Mouse (Mus musculus) embryonic facial prominence, embryonic 14.5 days (tissue): ENCODE data around the gene Socs5. TPM values are rescaled to one million over a fixed set of nuclear protein-coding genes. Genes with fewer than 3 reads are reported as not detected.

Experiments
- ATAC-seq: fragments of 200-750 bp; cut with Nextera tagmentation; 2 replicates; pipeline ENCODE4 v1.8.0; 2017; ENCODE audit warnings: low read depth, moderate number of reproducible peaks, moderate TSS enrichment
- DNase-seq: peaks from one replicate; pipeline ENCODE4 v3.0.0-alpha.2; 2015; ENCODE audit warnings: low spot score
- H3K27ac ChIP-seq: fragments of 300-500 bp; sonication (generic); replicated peaks from 2 replicates; pipeline ENCODE4 v1.5.1; 2014; ENCODE audit warnings: low read depth, mild to moderate bottlenecking, low read length, moderate library complexity
- H3K27me3 ChIP-seq: fragments of 300-500 bp; sonication (generic); replicated peaks from 2 replicates; pipeline ENCODE4 v1.6.1; 2014; ENCODE audit warnings: low read length; ENCODE audit not compliant: control insufficient read depth, insufficient read depth
- H3K36me3 ChIP-seq: fragments of 300-500 bp; sonication (generic); 2 replicates; pipeline ENCODE4 v1.6.1; 2014; ENCODE audit warnings: low read length, mixed read lengths; ENCODE audit not compliant: control insufficient read depth, insufficient read depth
- H3K4me1 ChIP-seq: fragments of 300-500 bp; sonication (generic); 2 replicates; pipeline ENCODE4 v1.6.1; 2014; ENCODE audit warnings: antibody characterized with exemption, low read length; ENCODE audit not compliant: control insufficient read depth, insufficient read depth
- H3K4me2 ChIP-seq: fragments of 300-500 bp; sonication (generic); 2 replicates; pipeline ENCODE4 v1.6.1; 2014; ENCODE audit warnings: low read depth, mild to moderate bottlenecking, low read length, moderate library complexity, mixed read lengths
- H3K4me3 ChIP-seq: fragments of 300-500 bp; sonication (generic); 2 replicates; pipeline ENCODE4 v1.5.1; 2014; ENCODE audit warnings: low read depth, mild to moderate bottlenecking, low read length
- H3K9ac ChIP-seq: fragments of 300-500 bp; sonication (generic); 2 replicates; pipeline ENCODE4 v1.6.1; 2014; ENCODE audit warnings: low read depth, mild to moderate bottlenecking, low read length, moderate library complexity, mixed read lengths
- H3K9me3 ChIP-seq: fragments of 300-500 bp; sonication (generic); 2 replicates; pipeline ENCODE4 v1.6.1; 2016; ENCODE audit warnings: low read length; ENCODE audit not compliant: control insufficient read depth
- WGBS: fragments of 180-500 bp; shearing (Covaris S2); extraction: QIAGEN DNeasy Blood & Tissue Kit; methylation state at CpG from one replicate; pipeline ENCODE4 v1.1.7; 2014; 5-methylcytosine and 5-hydroxymethylcytosine counted together
- polyA plus RNA-seq: library from polyadenylated mRNA; unstranded; fragments of >200 nt; fragmentation: Nextera tagmentation; extraction: Ambion mirVana; gene quantifications from 2 replicates; pipeline ENCODE4 v1.2.1, GENCODE M21; 2014

Socs5 gene
- polyA plus RNA-seq, 1 experiment from 2014 or later: 24.1 TPM

DNA sequence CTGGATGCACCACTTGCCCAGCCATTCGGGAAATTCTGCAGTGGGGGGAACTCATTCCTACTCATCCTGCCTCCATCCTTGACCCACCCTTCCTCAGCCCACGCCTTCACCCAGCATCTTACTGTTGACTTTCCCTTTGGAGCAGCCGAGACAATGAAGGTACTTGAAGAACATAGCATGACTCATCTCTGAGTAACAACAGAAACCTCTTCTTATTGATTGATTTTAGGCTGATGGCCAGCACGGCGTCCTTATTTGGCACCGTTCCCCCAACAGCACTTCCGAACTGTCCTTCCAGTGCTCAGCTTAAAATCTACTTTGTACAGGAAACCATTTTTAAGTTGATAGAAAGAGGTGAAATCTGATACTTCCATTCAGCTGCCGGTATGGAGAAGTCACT lies 4.8 kb upstream of the Socs5 start:
- 46% methylated on average over 8 of the region's 8 CpGs for WGBS
- H3K9me3 ChIP-seq: no peaks in the 10 kb centered on the region
- H3K27ac ChIP-seq: no peak overlapping the region
- no peak for ATAC-seq
- H3K4me3 ChIP-seq: no peak overlapping the region
- peaks cover 8% of the 10 kb centered on the region; the same call in 1 of the 2 replicates for H3K4me1 ChIP-seq
- peak; percentile 48 for DNase-seq
- no peaks in the 10 kb centered on the region for H3K27me3 ChIP-seq
- no peaks in the 10 kb centered on the region for H3K36me3 ChIP-seq
- no peak overlapping the region for H3K9ac ChIP-seq
- H3K4me2 ChIP-seq: no peak overlapping the region

DNA sequence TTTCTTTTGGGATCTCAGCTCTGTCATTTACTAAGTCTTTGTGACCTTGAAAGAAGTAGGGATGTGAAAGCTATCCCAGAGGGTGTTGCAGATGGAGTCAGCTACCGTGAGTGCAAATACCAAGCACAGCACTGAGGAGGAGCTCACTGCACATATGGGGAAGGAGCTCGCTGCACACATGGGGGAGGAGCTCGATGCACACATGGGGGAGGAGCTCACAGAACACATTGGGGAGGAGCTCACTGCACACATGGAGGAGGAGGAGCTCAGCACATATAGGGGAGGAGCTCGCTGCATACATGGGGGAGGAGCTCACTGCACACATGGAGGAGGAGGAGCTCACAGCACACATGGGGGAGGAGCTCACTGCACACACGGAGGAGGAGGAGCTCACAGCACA lies 4.4 kb upstream of the Socs5 start:
- no peaks in the 10 kb centered on the region for H3K9me3 ChIP-seq
- no peaks in the 10 kb centered on the region for H3K36me3 ChIP-seq
- no peak overlapping the region for H3K9ac ChIP-seq
- H3K27me3 ChIP-seq: no peaks in the 10 kb centered on the region
- no peak overlapping the region for H3K4me3 ChIP-seq
- no peak overlapping the region for H3K4me2 ChIP-seq
- ATAC-seq (no peak), DNase-seq (no peak)
- H3K27ac ChIP-seq: no peak overlapping the region
- H3K4me1 ChIP-seq: peaks cover 8% of the 10 kb centered on the region; the same call in 1 of the 2 replicates
- WGBS: 71% methylated on average over 5 of the region's 5 CpGs

DNA sequence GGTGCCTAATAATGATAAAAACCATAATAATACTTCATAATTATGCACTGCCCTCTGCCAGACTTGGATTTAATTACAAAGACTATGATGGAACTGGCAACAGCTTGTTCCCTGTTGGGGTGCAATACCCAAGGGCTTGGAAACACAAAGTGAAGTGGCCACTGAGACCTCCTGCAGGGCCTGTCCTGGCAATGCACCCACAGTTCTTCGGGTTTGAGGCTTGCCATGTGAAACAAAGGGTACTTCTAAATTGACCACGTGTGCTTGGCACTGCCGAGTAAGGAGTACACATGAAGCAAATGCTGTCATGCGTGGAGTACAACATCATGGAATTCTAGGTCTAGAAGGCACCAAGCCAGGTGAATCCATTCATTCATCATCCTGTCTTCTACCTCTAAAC lies 3.2 kb upstream of the Socs5 start:
- WGBS: 75% methylated on average over 4 of the region's 4 CpGs

DNA sequence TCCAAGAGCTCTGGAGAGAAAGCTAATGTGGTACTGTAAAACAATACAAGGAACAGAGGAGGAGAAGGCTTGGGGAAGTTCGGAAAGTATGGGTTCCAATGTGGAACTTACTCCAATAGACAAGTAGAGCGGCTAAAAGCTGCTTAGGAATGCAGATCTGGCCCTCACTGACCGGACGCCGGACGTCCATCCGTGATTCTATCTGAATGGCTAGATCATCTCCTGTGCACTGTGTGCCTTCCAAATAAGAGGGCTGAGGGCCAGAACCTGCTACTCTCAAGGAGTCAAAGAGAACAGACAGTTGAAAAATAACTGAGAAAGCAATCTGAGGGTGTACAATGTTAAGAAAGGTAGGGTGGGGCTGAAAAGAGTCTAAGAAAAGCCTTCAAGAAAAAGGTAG lies 1.5 kb upstream of the Socs5 start:
- no peaks in the 10 kb centered on the region for H3K27me3 ChIP-seq
- 85% methylated on average over 7 of the region's 7 CpGs for WGBS
- H3K4me2 ChIP-seq: peak overlapping the region; percentile 83
- no peak for ATAC-seq
- H3K4me1 ChIP-seq: peaks cover 20% of the 10 kb centered on the region
- no peak overlapping the region for H3K27ac ChIP-seq
- H3K9ac ChIP-seq: no peak overlapping the region
- H3K36me3 ChIP-seq: no peaks in the 10 kb centered on the region
- no peak for DNase-seq
- H3K9me3 ChIP-seq: no peaks in the 10 kb centered on the region
- peak overlapping the region; percentile 75 for H3K4me3 ChIP-seq

More for the DNA sequence above, 3.2 kb upstream of the Socs5 start:
- DNase-seq (no peak), ATAC-seq (no peak)
- Histone ChIP-seq H3K27ac (no peak overlapping the region), H3K4me3 (no peak overlapping the region), H3K36me3 (no peaks in the 10 kb centered on the region), H3K4me2 (no peak overlapping the region), H3K9ac (no peak overlapping the region), H3K4me1 (peaks cover 11% of the 10 kb centered on the region; the same call in 1 of the 2 replicates), H3K27me3 (no peaks in the 10 kb centered on the region), H3K9me3 (no peaks in the 10 kb centered on the region)

DNA sequence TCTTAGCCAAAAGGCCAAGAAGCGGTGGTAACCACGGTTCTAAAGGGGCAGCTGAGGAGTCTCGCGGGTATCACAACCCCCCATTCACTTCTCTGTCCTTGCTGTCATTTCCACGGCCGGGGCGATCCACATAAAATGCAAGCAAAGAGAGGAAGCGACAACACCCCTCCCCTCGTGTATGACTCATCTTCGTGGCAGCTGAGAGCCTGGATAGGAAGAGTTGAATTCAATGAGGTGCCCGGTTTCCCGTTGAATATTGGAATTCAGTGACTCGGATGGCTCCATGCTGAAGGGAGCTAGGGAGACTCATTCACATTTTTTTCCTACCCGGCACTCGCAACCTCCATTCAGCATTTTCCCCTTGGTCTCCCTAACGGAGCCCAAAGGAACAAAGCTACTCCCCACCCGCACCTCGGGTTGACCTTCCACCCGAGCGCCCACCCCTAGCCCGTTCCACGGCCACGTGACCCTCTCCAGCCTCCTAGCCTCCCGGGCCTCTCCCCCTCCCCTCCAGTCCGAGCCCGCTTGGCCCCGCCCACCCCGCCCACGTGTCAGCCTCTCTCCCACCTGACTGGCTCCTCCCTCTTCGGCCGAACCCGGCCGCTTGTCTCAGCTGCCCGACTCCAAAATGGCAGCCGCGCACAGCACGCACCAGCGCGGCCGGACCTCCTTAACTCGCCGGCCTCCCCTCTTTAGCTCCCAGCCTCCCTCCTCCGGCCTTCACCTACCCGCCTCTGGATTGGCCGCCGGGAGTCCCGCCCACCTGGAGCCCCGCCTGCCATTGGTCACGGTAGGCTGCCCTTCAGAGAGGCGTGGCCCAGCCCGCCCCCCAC lies 572 bp upstream of the Socs5 start:
- H3K9me3 ChIP-seq: no peaks in the 10 kb centered on the region
- peak overlapping the region; percentile 91 for H3K9ac ChIP-seq
- H3K27me3 ChIP-seq: no peaks in the 10 kb centered on the region
- peak overlapping the region; percentile 85 for H3K27ac ChIP-seq
- peak; percentile 100 for ATAC-seq
- peak overlapping the region; percentile 83 for H3K4me2 ChIP-seq
- peak; percentile 100 for DNase-seq
- no peaks in the 10 kb centered on the region for H3K36me3 ChIP-seq
- peak overlapping the region; percentile 75 for H3K4me3 ChIP-seq
- H3K4me1 ChIP-seq: peaks cover 20% of the 10 kb centered on the region
- 0% methylated on average over 33 of the region's 51 CpGs for WGBS

DNA sequence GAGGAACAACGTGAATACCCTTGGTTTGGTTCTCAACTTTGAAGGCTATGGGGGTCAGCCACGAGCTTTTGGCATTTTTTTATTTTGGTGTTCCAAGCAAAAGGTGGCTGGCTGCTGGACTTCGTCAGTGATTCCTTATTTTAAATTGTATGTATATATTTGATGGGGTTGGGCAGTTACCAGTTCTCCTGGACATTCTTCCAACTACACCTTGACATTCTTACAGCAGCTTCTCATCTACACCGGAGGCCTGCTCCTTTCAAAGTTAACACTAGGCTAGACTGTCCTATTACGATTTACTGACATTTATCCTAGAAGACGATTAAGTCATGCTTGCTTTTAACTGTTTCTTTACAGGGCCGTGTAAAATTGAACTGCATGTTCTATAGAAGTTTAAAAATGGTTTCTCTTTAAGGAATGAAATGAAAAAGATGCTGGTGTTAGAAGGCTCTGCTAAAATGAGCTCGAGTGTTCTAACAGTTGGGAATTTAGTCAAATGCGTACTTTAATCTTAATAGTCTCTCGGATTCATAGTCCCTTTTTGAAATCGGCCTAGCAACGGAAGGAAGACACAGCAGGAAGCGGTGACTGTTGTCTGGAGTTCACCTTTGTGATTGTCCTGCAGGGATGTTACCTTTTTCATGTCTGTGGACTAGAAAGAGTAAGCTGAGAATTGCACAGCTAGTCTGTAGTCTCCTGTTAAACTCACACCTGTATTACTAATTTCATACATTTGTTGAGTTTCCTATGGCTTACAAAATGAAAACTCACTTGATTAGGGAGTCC lies 1.2 kb downstream of the Socs5 start:
- H3K36me3 ChIP-seq: no peaks in the 10 kb centered on the region
- WGBS: 35% methylated on average over 13 of the region's 13 CpGs
- ATAC-seq: no peak
- no peak overlapping the region; the same call in 1 of the 2 replicates for H3K27ac ChIP-seq
- H3K9me3 ChIP-seq: no peaks in the 10 kb centered on the region
- no peak for DNase-seq
- H3K4me2 ChIP-seq: peak overlapping the region; percentile 83
- peaks cover 22% of the 10 kb centered on the region for H3K4me1 ChIP-seq
- peak overlapping the region; percentile 75 for H3K4me3 ChIP-seq
- H3K9ac ChIP-seq: peak overlapping the region; percentile 91
- no peaks in the 10 kb centered on the region for H3K27me3 ChIP-seq

DNA sequence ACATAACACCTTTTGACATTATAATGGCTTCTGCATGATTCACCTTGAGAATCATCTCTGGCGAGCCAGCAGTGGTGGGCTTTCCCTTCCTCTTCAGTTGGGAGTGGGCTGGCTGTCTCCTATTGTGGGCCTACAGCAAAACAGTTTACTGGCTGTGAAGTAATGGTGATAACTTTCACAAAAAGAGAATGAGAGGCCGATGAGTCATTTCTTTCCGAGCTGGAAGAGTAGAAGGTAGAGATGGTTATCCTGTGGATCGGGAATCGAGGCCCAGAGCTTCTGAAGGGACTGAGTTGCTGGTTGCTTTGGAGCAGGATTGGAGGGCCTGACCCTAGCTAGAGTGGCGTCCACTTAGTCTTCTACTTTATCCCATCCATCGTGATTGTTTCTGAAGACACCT lies 2.0 kb downstream of the Socs5 start:
- Histone ChIP-seq H3K9ac (no peak overlapping the region), H3K27me3 (no peaks in the 10 kb centered on the region), H3K27ac (no peak overlapping the region), H3K36me3 (no peaks in the 10 kb centered on the region), H3K4me3 (peak overlapping the region; percentile 11; the same call in 1 of the 2 replicates), H3K4me1 (peaks cover 22% of the 10 kb centered on the region), H3K9me3 (no peaks in the 10 kb centered on the region), H3K4me2 (peak overlapping the region; percentile 83)
- no peak for DNase-seq
- 82% methylated on average over 7 of the region's 7 CpGs for WGBS
- ATAC-seq: no peak

DNA sequence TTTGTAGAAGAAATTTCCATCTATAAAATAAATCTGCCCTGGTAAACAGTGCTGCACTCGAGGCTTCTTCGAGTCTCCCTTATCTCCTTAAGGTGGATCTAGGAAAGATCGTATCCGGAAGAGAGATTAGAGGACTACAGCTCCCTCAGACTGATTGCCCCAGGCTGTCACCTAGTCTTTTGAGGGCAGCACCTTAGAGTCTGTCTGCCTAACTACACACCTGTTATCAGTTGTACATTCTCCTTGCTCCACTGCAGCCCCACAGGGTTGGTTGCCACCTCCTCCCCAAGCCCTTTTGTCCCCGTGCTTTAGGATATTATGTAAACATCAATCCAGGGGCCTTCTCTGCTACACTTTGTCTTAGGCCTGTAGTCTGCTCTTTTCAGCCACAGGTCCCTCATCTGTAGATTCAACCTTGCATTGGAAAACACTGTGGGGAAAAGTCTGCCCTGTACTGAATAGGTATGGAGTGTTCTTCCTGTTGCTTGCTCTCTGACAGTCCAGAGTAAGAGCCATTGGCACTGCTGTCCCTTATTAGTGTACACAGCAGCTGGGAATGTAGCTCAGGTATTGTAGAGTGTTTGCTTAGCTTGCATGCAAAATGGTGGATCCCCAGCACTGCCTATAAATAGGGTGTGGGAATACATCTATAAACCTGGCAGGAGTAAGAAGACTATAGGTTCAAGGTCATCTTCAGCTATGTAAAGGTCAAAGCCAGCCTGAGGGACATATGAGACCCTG lies 5.5 kb downstream of the Socs5 start:
- no peak for DNase-seq
- no peak for ATAC-seq
- Histone ChIP-seq H3K27ac (no peak overlapping the region), H3K36me3 (0 out of 2 replicates have a peak, but pooled peaks cover 2% of the 10 kb centered on the region), H3K27me3 (no peaks in the 10 kb centered on the region), H3K9me3 (no peaks in the 10 kb centered on the region), H3K4me3 (no peak overlapping the region), H3K4me2 (no peak overlapping the region), H3K4me1 (peaks cover 14% of the 10 kb centered on the region), H3K9ac (no peak overlapping the region)
- 69% methylated on average over 5 of the region's 5 CpGs for WGBS
